Mouse (Mus musculus): ENCODE results near the gene Il17f. TPM values are rescaled to one million over a fixed set of nuclear protein-coding genes. Genes with fewer than 3 reads are reported as not detected.
"Not testable (repeated sequence)": the region's sequence is repeated elsewhere in the genome, so short reads cannot be mapped to it uniquely, and the experiment has no call there.

Il17f gene
- polyA plus RNA-seq (2015; fragmentation: Nextera tagmentation; extraction: Ambion mirVana), result not detected in 2 replicates

DNA sequence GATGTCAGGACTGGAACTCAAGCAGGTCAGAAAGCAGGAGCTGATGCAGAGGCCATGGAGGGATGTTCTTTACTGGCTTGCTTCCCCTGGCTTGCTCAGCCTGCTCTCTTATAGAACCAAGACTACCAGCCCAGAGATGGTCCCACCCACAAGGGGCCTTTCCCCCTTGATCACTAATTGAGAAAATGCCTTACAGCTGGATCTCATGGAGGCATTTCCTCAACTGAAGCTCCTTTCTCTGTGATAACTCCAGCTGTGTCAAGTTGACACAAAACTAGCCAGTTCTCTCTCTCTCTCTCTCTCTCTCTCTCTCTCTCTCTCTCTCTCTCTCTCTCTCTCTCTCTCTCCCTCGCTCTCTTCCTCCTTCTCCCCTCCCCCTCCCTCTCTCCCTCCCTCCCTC lies at the start of gene Il17f:
TSS of gene Il17f (minus strand) at position 101 of the 400 bp plus-strand sequence.
- not testable (repeated sequence) for H3K9me3 ChIP-seq (replicated peaks); H3K9ac ChIP-seq (replicated peaks); ATAC-seq (ENCODE audit: low FRiP score); H3K4me1 ChIP-seq; H3K4me2 ChIP-seq; H3K27me3 ChIP-seq (replicated peaks); H3K36me3 ChIP-seq; H3K4me3 ChIP-seq (replicated peaks); H3K27ac ChIP-seq (replicated peaks)
- 100% methylated on average over 1 of the region's 1 CpGs for WGBS

DNA sequence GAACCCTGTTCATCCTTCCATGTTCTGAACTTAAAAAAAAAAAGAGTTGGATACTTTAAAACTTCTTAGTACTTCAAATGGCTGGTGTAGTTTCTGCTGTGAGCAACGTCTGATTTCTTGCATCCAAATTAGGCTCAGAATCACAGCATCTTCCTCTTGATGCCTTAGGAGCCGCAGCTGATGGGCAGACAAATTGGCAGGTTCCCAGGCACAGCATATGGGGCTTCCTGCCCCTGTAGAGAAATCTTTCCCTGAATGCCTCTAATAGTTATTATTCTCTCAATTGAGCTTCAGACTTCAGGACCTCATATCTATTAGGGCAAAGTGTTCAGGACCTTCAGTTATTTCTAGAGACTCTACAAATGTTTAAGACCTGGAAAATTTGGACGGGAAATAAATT lies 49.5 kb upstream of the Il17f start:
- no peak for ATAC-seq (ENCODE audit: low FRiP score)
- no peaks in the 10 kb centered on the region for H3K4me1 ChIP-seq
- H3K4me2 ChIP-seq, result no peak overlapping the region
- H3K27me3 ChIP-seq (replicated peaks), result no peaks in the 10 kb centered on the region
- H3K27ac ChIP-seq (replicated peaks), result no peak overlapping the region
- 66% methylated on average over 3 of the region's 3 CpGs for WGBS
- H3K9me3 ChIP-seq (replicated peaks), result no peaks in the 10 kb centered on the region
- H3K4me3 ChIP-seq (replicated peaks), result no peak overlapping the region
- H3K9ac ChIP-seq (replicated peaks), result no peak overlapping the region
- H3K36me3 ChIP-seq, result no peaks in the 10 kb centered on the region

DNA sequence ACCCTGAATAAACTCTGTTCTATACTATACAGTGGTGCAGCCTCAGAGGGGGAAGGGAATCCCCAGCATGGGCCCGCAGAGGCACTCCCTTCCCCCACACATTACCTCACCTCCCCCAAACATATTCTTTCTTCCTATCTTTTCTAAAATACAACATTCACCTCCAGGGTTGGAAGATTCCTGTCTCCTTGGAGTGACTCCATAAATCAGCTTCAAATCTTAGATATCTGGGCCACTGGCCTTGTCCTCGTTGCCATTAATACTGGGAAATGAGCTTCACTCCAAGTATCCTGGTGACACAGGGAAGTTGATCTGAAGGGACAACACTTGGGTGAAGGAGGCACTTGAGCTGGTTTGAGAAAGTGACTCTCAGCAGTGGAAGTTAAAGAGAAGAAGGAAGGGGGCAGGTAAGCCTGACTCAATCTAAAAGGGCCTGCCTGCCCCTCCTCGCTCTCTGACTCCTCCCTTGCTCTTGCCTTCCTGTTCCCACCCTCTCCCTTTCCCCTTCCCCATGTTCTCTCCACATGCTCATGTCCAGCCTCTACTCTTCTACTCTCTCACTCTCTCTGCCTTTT lies 46.2 kb upstream of the Il17f start:
- Histone ChIP-seq H3K27me3 (replicated peaks) (no peaks in the 10 kb centered on the region), H3K36me3 (no peaks in the 10 kb centered on the region), H3K4me1 (no peaks in the 10 kb centered on the region), H3K4me3 (replicated peaks) (no peak overlapping the region), H3K4me2 (no peak overlapping the region), H3K9me3 (replicated peaks) (no peaks in the 10 kb centered on the region), H3K27ac (replicated peaks) (no peak overlapping the region), H3K9ac (replicated peaks) (no peak overlapping the region)
- 92% methylated on average over 3 of the region's 3 CpGs for WGBS
- ATAC-seq (ENCODE audit: low FRiP score), result no peak

DNA sequence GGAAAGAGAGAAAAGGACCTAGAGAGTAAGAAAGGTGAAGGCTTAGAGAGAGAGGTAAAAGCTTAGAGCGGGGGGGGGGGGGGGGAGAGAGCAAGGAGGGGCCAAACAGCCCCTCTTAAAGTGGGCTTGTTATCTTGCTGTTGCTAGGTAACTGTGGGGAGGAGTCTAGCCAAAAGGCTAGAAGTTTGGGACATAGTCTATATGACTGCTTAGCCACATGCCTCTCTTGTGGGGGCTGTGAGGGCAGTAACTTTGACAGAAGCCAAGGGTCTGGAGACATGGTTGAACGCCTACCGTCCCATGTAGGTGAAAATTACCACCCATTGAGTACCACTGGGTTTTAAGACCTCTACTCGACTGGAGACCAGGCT lies 42.7 kb upstream of the Il17f start:
- Histone ChIP-seq H3K4me1 (no peaks in the 10 kb centered on the region), H3K27me3 (replicated peaks) (no peaks in the 10 kb centered on the region), H3K36me3 (no peaks in the 10 kb centered on the region), H3K9ac (replicated peaks) (no peak overlapping the region), H3K4me3 (replicated peaks) (no peak overlapping the region), H3K4me2 (no peak overlapping the region), H3K27ac (replicated peaks) (no peak overlapping the region), H3K9me3 (replicated peaks) (no peaks in the 10 kb centered on the region)
- ATAC-seq (ENCODE audit: low FRiP score), result no peak
- WGBS, result 88% methylated on average over 3 of the region's 4 CpGs

DNA sequence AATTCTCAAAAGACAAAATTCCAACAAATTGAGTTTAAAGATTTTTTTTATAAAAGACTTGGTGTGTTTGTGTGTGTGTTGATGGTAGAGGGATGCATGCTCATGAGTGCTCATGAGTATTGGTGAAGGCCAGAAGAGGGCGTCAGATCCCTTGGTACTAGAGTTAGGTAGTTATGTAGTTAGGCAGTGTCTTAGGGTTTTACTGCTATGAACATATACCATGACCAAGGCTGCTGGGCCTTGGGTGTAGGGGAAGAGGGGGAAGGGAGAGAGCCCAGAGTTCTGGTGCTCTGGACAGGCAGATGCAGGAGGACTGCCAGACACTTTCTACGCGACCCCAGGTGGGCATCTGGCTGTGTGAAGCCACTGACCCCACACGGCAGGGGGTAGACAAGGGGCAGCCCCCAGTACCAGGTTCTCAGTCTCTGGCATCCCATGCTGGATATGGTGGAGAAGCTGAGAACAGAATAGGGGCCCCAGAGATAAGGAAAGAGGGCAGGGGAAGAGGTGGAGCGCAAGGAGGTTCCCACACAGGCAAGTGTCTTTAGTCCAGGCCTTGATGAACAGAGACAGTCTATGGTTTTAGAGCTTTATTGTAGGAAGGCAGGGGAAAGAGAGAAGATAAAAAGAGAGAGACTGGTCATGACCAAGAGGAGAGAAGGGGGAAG lies 42.2 kb upstream of the Il17f start:
- Histone ChIP-seq H3K36me3 (no peaks in the 10 kb centered on the region), H3K27ac (replicated peaks) (no peak overlapping the region), H3K9me3 (replicated peaks) (no peaks in the 10 kb centered on the region), H3K9ac (replicated peaks) (no peak overlapping the region), H3K27me3 (replicated peaks) (no peaks in the 10 kb centered on the region), H3K4me2 (no peak overlapping the region), H3K4me1 (no peaks in the 10 kb centered on the region), H3K4me3 (replicated peaks) (no peak overlapping the region)
- 74% methylated on average over 5 of the region's 5 CpGs for WGBS
- no peak for ATAC-seq (ENCODE audit: low FRiP score)

DNA sequence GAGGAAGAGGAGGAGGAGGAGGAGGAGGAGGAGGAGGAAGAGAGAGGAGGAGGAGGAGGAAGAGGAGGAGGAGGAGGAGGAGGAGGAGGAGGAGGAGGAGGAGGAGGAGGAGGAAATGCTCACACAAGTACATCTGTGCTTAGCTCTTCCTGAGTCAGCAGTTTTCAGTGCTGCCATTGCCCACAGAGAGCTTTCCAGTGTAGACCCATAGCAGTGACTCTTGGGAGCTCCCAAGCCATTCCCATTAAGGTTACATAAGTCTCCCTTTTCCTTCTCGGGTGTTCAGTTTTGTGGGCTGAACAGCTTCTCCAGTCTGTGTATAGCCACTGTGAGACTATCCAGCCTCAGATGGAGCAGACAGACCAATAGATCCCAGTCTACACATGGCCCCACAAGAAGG lies 40.1 kb upstream of the Il17f start:
- Histone ChIP-seq H3K27ac (replicated peaks) (no peak overlapping the region), H3K27me3 (replicated peaks) (no peaks in the 10 kb centered on the region), H3K36me3 (no peaks in the 10 kb centered on the region), H3K4me2 (no peak overlapping the region), H3K4me3 (replicated peaks) (no peak overlapping the region), H3K4me1 (no peaks in the 10 kb centered on the region), H3K9ac (replicated peaks) (no peak overlapping the region), H3K9me3 (replicated peaks) (no peaks in the 10 kb centered on the region)
- ATAC-seq (ENCODE audit: low FRiP score), result no peak
- 93% methylated on average over 1 of the region's 1 CpGs for WGBS

DNA sequence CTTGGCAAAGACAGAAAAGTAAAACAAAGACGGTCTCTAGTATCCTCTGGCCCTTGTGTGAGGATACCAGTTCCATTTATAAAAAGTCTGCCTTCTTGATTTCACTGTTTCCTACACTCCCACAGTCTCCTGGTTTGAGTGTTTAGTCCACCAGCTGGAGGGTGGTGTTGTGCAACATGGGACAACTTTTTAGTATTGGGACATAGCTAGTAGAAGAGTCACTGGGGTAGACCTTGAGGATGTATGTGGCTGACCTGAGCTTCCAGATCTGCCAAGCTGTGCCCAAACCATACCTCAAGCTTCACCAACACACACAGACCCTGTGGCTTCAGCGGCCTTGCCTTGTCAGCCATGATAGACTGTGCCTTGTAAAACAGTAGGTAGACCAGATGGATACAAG lies 37.6 kb upstream of the Il17f start:
- H3K4me3 ChIP-seq (replicated peaks), result no peak overlapping the region
- ATAC-seq (ENCODE audit: low FRiP score), result no peak
- H3K9me3 ChIP-seq (replicated peaks), result no peaks in the 10 kb centered on the region
- no peaks in the 10 kb centered on the region for H3K36me3 ChIP-seq
- H3K9ac ChIP-seq (replicated peaks), result no peak overlapping the region
- H3K4me1 ChIP-seq, result no peaks in the 10 kb centered on the region
- no peak overlapping the region for H3K27ac ChIP-seq (replicated peaks)
- WGBS, result 86% methylated on average over 2 of the region's 2 CpGs
- H3K4me2 ChIP-seq, result no peak overlapping the region
- no peaks in the 10 kb centered on the region for H3K27me3 ChIP-seq (replicated peaks)

DNA sequence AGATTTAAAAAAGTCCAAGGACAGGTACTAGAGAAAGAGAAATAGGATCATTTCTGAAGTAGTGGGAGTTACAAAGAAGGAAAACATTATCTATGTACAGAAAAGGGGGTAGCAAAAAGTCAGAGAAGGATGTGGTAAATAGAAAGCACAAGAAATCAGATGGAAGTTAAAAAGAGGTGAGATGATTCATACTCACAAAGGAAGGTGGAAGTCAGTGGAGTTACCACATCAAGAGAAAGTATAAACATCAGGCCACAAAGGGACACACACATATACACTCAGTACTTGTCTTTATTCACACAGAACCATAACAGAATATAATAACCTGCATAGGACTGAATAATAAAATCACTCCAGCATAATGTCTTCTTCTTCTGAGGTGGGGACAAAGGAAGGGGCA lies 34.6 kb upstream of the Il17f start:
- peaks cover 3% of the 10 kb centered on the region; the same call in 1 of the 2 replicates for H3K4me1 ChIP-seq
- H3K4me2 ChIP-seq, result no peak overlapping the region
- H3K27me3 ChIP-seq (replicated peaks), result no peaks in the 10 kb centered on the region
- no peaks in the 10 kb centered on the region for H3K36me3 ChIP-seq
- no peak for ATAC-seq (ENCODE audit: low FRiP score)
- no peaks in the 10 kb centered on the region for H3K9me3 ChIP-seq (replicated peaks)
- no peak overlapping the region for H3K4me3 ChIP-seq (replicated peaks)
- H3K9ac ChIP-seq (replicated peaks), result no peak overlapping the region
- no peak overlapping the region for H3K27ac ChIP-seq (replicated peaks)

DNA sequence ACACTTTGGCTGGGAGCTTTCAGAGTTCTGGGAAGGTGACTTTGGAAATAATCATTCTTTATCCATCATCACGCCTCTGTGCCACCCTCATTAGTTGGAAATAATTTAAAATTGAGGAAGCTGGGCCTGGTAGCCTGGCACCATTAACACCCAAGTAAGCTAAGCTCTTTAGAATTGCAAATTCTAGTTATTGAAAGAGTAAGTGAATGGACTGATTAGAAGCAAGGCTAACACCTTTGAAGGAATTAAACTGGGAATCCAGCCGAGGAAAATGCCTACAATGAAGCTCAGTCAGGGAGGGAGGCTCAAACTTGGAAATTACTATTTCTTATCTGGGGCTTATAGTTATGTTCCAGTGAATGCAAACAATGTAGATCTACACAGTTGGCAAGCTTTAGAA lies 33.5 kb upstream of the Il17f start:
- Histone ChIP-seq H3K4me2 (no peak overlapping the region), H3K9me3 (replicated peaks) (no peaks in the 10 kb centered on the region), H3K27ac (replicated peaks) (no peak overlapping the region), H3K4me1 (peaks cover 5% of the 10 kb centered on the region), H3K27me3 (replicated peaks) (no peaks in the 10 kb centered on the region), H3K36me3 (no peaks in the 10 kb centered on the region), H3K9ac (replicated peaks) (no peak overlapping the region), H3K4me3 (replicated peaks) (no peak overlapping the region)
- ATAC-seq (ENCODE audit: low FRiP score), result no peak
- WGBS, result 58% methylated on average over 2 of the region's 2 CpGs

DNA sequence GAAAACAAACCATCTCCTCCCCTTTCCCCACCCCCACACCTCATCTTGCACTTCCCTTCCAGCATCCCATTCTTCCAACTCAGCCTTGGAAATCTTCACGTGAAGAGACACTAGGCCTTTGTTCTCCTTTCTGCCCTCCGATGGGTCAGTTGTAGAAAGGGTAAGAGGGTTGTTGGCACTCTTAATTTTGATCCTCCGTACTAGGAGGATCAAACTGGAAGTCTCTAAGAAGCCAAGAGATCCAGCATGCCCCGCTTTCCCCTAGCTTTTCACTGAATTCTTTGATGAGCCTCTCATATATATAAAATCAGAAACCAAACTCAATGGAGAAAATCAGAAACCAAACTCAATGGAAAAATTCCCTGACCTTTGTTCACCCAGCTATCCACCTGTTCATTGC lies 33.1 kb upstream of the Il17f start:
- H3K4me2 ChIP-seq, result no peak overlapping the region
- H3K36me3 ChIP-seq, result no peaks in the 10 kb centered on the region
- H3K9me3 ChIP-seq (replicated peaks), result no peaks in the 10 kb centered on the region
- no peak overlapping the region for H3K9ac ChIP-seq (replicated peaks)
- 48% methylated on average over 4 of the region's 4 CpGs for WGBS
- ATAC-seq (ENCODE audit: low FRiP score), result no peak
- no peak overlapping the region for H3K27ac ChIP-seq (replicated peaks)
- no peak overlapping the region for H3K4me3 ChIP-seq (replicated peaks)
- no peaks in the 10 kb centered on the region for H3K27me3 ChIP-seq (replicated peaks)
- peaks cover 5% of the 10 kb centered on the region for H3K4me1 ChIP-seq

DNA sequence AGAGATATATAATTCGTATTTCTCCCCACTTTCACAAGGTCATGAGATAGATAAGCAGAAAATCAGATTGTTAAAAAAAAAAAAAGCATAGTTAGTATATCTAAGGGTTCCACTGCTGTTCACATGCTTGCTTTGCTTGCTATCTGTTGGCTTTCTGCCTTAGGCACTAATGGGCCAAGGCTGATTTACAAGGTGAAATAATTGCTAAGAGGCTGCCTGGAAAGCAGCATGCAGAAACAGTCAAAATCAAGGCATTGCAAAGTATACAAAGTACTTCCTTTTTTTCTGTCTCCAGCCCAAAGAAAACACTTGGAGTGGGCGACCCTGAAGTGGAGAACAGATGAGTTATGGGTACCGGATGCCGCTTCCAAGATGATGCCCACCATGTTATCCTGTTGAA lies 30.5 kb upstream of the Il17f start:
- Histone ChIP-seq H3K4me2 (no peak overlapping the region), H3K9me3 (replicated peaks) (no peaks in the 10 kb centered on the region), H3K36me3 (no peaks in the 10 kb centered on the region), H3K4me1 (peaks cover 5% of the 10 kb centered on the region), H3K27ac (replicated peaks) (no peak overlapping the region), H3K27me3 (replicated peaks) (no peaks in the 10 kb centered on the region), H3K9ac (replicated peaks) (no peak overlapping the region), H3K4me3 (replicated peaks) (no peak overlapping the region)
- 89% methylated on average over 4 of the region's 4 CpGs for WGBS
- ATAC-seq (ENCODE audit: low FRiP score), result no peak

DNA sequence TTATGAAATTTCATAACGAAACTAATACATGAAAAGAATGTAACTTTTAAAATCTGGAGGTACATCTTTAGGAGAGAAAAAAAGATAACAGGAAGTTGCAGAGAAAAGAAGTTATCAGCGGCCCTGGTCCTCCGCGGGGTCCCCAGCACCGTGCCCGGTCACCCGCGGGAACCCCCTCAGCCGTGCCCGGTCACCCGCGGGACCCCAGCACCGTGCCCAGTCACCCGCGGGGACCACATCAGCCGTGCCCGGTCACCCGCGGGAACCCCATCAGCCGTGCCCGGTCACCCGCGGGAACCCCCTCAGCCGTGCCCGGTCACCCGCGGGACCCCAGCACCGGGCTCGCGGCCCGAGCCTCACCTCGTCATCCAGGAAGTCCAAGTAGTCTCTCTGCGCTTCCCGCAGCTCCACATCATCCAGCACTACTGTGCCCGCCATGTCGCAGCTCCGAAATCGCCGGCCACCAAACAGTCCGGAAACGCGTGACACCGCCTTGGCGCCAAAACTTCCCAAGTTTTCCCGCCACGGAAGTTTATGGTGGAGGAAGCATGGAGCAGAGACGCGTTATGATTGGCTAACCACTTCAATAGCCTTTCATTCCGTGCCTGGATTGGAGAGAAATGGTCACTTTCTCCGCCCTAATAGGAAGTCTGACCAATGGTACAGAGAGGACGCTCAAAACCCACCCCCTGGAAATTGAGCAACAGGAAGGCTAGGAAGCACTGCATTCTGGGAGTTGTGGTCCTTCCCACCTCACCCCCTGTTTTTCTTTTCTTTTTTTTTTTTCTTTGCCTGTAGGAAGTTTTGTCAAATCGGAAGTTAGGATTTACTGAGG lies 29.6 kb upstream of the Il17f start, which contains the start of gene Mcm3:
TSS of gene Mcm3 (minus strand) at position 542 of the 835 bp plus-strand sequence.
- ATAC-seq (ENCODE audit: low FRiP score), result peak; percentile 100
- peak within 1 kb of the TSS; percentile 62 for H3K4me3 ChIP-seq (replicated peaks)
- no peaks in the 10 kb centered on the region for H3K27me3 ChIP-seq (replicated peaks)
- H3K36me3 ChIP-seq, result no peaks in the 10 kb centered on the region
- H3K27ac ChIP-seq (replicated peaks), result no peak within 1 kb of the TSS
- peaks cover 5% of the 10 kb centered on the region for H3K4me1 ChIP-seq
- H3K9me3 ChIP-seq (replicated peaks), result no peaks in the 10 kb centered on the region
- H3K4me2 ChIP-seq, result peak within 1 kb of the TSS; percentile 92
- WGBS, result under 1% methylated on average over 52 of the region's 52 CpGs
- H3K9ac ChIP-seq (replicated peaks), result peak within 1 kb of the TSS; percentile 36; the same call in 1 of the 2 replicates

Data from neural tube, embryonic 15.5 days (tissue).